Mouse (Mus musculus) midbrain, embryonic 14.5 days (tissue): ENCODE data around the gene Trappc2l. TPM values are rescaled to one million over a fixed set of nuclear protein-coding genes. Genes with fewer than 3 reads are reported as not detected.
"Not testable (repeated sequence)": the region's sequence is repeated elsewhere in the genome, so short reads cannot be mapped to it uniquely, and the experiment has no call there.

ENCODE experiments used
- ATAC-seq: fragments of 200-750 bp; cut with Nextera tagmentation; 2 replicates; pipeline ENCODE4 v1.8.0; 2017; ENCODE audit warnings: moderate number of reproducible peaks, moderate library complexity; ENCODE audit not compliant: low FRiP score, low TSS enrichment
- DNase-seq: peaks from one replicate; pipeline ENCODE4 v3.0.0-alpha.2; 2015
- H3K27ac ChIP-seq: fragments of 300-500 bp; sonication (generic); replicated peaks from 2 replicates; pipeline ENCODE4 v1.5.1; 2014; ENCODE audit warnings: mild to moderate bottlenecking, low read depth, low read length, moderate library complexity
- H3K27me3 ChIP-seq: fragments of 300-500 bp; sonication (generic); 2 replicates; pipeline ENCODE4 v1.6.1; 2014; ENCODE audit warnings: low read length, control low read depth, mixed read lengths; ENCODE audit not compliant: control insufficient read depth, insufficient read depth
- H3K36me3 ChIP-seq: fragments of 300-500 bp; sonication (generic); 2 replicates; pipeline ENCODE4 v1.6.1; 2014; ENCODE audit warnings: low read length, control low read depth; ENCODE audit not compliant: control insufficient read depth, insufficient read depth
- H3K4me1 ChIP-seq: fragments of 300-500 bp; sonication (generic); 2 replicates; pipeline ENCODE4 v1.6.1; 2014; ENCODE audit warnings: mild to moderate bottlenecking, antibody characterized with exemption, low read length, control low read depth; ENCODE audit not compliant: control insufficient read depth, insufficient read depth
- H3K4me2 ChIP-seq: fragments of 300-500 bp; sonication (generic); 2 replicates; pipeline ENCODE4 v1.6.1; 2014; ENCODE audit warnings: mild to moderate bottlenecking, low read length, moderate library complexity
- H3K4me3 ChIP-seq: fragments of 300-500 bp; sonication (generic); replicated peaks from 2 replicates; pipeline ENCODE4 v1.5.1; 2014; ENCODE audit warnings: low read depth, low read length
- H3K9ac ChIP-seq: fragments of 300-500 bp; sonication (generic); replicated peaks from 2 replicates; pipeline ENCODE4 v1.6.1; 2014; ENCODE audit warnings: mild to moderate bottlenecking, low read length, moderate library complexity
- H3K9me3 ChIP-seq: fragments of 300-500 bp; sonication (generic); 2 replicates; pipeline ENCODE4 v1.6.1; 2016; ENCODE audit warnings: low read length, control low read depth, mixed read lengths; ENCODE audit not compliant: control insufficient read depth
- WGBS: fragments of 180-500 bp; shearing (Covaris S2); extraction: QIAGEN DNeasy Blood & Tissue Kit; methylation state at CpG from one replicate; pipeline ENCODE4 v1.1.7; 2014; 5-methylcytosine and 5-hydroxymethylcytosine counted together
- polyA plus RNA-seq: library from polyadenylated mRNA; unstranded; fragments of >200 nt; fragmentation: Nextera tagmentation; extraction: Ambion mirVana; gene quantifications from 2 replicates; pipeline ENCODE4 v1.2.1, GENCODE M21; 2014

Gene Trappc2l
- polyA plus RNA-seq, 1 experiment from 2014 or later: 107 TPM

DNA sequence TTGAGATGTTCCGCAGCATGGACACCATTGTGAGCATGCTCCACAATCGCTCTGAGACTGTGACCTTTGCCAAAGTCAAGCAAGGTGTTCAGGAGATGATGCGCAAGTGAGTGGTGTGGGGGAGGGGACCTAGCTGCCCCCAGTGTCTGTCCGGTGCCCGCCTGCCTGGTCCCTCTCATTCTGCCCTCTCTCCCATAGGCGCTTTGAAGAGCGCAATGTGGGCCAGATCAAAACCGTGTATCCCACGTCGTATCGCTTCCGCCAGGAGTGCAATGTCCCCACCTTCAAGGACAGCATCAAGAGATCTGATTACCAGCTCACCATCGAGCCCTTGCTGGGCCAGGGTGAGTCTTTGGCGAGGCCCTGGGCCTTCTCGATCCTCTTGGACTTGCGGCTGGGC is 41.4 kb upstream of the Trappc2l start:
- no peak for ATAC-seq
- peaks cover 26% of the 10 kb centered on the region for H3K36me3 ChIP-seq
- H3K27me3 ChIP-seq: no peaks in the 10 kb centered on the region
- H3K27ac ChIP-seq: no peak overlapping the region
- H3K4me1 ChIP-seq: peaks cover 13% of the 10 kb centered on the region
- DNase-seq: no peak
- H3K9me3 ChIP-seq: no peaks in the 10 kb centered on the region
- no peak overlapping the region for H3K9ac ChIP-seq
- WGBS: 94% methylated on average over 16 of the region's 16 CpGs
- no peak overlapping the region for H3K4me3 ChIP-seq
- H3K4me2 ChIP-seq: no peak overlapping the region

DNA sequence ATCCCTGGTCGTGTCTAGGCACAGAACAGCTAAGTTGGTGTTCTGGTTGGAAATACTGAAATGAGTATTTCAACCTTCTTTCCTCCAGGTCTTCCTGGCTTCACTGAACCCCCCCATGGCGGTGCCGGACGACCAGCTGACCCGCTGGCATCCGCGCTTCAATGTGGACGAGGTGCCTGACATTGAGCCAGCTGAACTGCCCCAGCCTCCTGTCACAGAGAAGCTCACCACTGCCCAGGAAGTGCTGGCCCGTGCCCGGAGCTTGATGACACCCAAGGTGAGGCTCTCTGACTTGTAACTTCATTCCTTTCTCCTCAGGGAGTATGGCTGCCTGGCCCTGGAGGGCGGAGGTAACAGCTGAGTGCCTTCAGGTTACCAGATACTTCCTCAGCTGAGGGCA is 40.3 kb upstream of the Trappc2l start:
- H3K9me3 ChIP-seq: no peaks in the 10 kb centered on the region
- no peak overlapping the region for H3K9ac ChIP-seq
- no peak for DNase-seq
- no peak for ATAC-seq
- H3K4me1 ChIP-seq: peaks cover 24% of the 10 kb centered on the region
- no peak overlapping the region for H3K4me3 ChIP-seq
- 92% methylated on average over 11 of the region's 11 CpGs for WGBS
- H3K27ac ChIP-seq: no peak overlapping the region
- H3K4me2 ChIP-seq: no peak overlapping the region
- peaks cover 26% of the 10 kb centered on the region for H3K36me3 ChIP-seq
- H3K27me3 ChIP-seq: no peaks in the 10 kb centered on the region

DNA sequence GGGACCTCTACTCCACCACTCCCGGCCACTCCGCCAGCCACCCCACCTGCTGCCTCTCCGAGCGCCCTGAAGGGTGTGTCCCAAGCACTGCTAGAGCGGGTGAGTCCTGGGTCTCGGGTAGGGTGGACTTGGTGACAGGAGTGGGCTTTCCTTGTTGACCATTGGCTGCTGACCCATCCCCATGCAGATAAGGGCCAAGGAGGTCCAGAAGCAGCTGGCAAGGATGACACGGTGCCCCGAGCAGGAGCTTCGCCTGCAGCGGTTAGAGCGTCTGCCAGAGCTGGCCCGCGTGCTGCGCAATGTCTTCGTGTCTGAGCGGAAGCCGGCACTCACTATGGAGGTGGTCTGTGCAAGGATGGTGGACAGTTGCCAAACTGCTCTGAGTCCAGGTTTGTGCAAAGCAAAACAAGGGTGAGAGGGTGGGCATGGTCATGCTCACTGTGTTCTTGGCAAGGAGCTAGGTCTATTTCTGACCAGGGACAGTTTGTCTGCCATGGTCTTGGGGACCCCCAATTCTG is 39.6 kb upstream of the Trappc2l start:
- Histone ChIP-seq H3K4me3 (no peak overlapping the region), H3K4me2 (no peak overlapping the region), H3K27ac (no peak overlapping the region), H3K4me1 (peaks cover 21% of the 10 kb centered on the region), H3K27me3 (no peaks in the 10 kb centered on the region), H3K36me3 (peaks cover 26% of the 10 kb centered on the region), H3K9me3 (no peaks in the 10 kb centered on the region), H3K9ac (no peak overlapping the region)
- WGBS: 95% methylated on average over 17 of the region's 17 CpGs
- DNase-seq (no peak), ATAC-seq (no peak)

DNA sequence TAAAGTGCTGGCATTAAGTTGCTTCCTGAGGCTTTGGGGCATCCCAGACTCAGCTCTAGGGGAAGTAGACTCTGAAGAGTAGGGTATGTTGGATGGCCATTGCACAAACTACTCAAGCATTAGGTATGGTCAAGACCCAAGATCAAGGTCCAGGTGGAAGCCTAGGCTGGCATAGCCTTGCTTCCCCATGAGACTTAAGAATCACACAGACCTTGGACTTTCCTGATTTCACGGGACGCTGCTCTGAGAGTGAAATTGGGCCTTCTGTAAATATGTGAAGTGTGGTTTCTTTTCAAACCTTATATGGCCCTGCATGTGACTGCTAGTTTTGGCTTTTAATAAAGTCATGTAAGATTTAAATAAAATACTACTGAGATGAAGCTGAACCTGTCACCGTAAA is 38.7 kb upstream of the Trappc2l start:
- H3K36me3 ChIP-seq: peaks cover 26% of the 10 kb centered on the region
- H3K9me3 ChIP-seq: no peaks in the 10 kb centered on the region
- no peak for DNase-seq
- 94% methylated on average over 3 of the region's 3 CpGs for WGBS
- H3K9ac ChIP-seq: no peak overlapping the region
- no peak overlapping the region for H3K27ac ChIP-seq
- no peak for ATAC-seq
- H3K4me3 ChIP-seq: no peak overlapping the region
- no peaks in the 10 kb centered on the region for H3K27me3 ChIP-seq
- H3K4me2 ChIP-seq: no peak overlapping the region
- H3K4me1 ChIP-seq: peaks cover 21% of the 10 kb centered on the region

DNA sequence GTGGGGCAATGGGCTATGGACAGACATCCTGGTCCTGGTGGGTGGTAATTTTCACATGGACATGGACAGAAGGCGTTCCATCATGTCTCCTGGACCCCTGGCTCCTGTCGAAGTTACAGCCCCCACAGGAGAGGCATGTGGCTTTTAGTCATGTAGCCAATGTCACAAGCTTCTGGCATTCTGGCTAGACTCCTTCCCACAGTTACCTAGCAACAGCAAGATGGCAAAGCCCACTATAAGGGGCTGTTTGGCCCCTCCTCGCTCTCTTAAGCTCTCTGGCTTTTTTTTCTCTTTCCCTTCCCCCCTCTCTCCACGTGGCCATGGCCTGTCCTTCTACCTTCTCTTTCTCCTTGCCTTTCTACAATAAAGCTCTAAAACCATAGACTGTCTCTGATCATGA is 38.3 kb upstream of the Trappc2l start:
- WGBS: 13% methylated on average over 4 of the region's 4 CpGs
- Histone ChIP-seq H3K4me1 (peaks cover 21% of the 10 kb centered on the region), H3K36me3 (peaks cover 26% of the 10 kb centered on the region)
- not testable (repeated sequence) for H3K4me3 ChIP-seq, H3K9ac ChIP-seq, H3K9me3 ChIP-seq, DNase-seq, ATAC-seq, H3K4me2 ChIP-seq, H3K27me3 ChIP-seq, H3K27ac ChIP-seq

DNA sequence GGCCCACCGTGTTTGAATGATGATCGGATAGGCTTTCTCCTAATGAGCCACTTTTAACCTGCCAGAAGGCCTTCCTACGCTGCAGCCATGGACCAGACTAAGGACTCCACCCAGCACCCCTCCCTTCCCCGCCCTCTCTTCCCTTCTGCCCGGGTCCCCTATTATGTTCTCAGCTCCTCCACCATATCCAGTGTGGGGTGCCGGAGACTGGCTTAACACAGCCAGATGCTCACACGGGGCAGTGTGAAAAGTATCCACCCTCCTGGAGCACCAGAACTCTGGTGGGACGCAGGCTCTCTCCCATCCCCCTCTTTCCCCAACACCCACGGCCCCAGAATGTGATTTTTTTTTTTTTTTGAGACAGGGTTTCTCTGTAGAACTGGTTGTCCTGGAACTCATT is 37.9 kb upstream of the Trappc2l start:
- Histone ChIP-seq H3K27me3 (no peaks in the 10 kb centered on the region), H3K4me1 (peaks cover 21% of the 10 kb centered on the region), H3K4me3 (no peak overlapping the region), H3K9ac (no peak overlapping the region), H3K27ac (no peak overlapping the region), H3K9me3 (no peaks in the 10 kb centered on the region), H3K36me3 (peaks cover 26% of the 10 kb centered on the region), H3K4me2 (no peak overlapping the region)
- ATAC-seq (no peak), DNase-seq (no peak)
- 46% methylated on average over 9 of the region's 9 CpGs for WGBS

DNA sequence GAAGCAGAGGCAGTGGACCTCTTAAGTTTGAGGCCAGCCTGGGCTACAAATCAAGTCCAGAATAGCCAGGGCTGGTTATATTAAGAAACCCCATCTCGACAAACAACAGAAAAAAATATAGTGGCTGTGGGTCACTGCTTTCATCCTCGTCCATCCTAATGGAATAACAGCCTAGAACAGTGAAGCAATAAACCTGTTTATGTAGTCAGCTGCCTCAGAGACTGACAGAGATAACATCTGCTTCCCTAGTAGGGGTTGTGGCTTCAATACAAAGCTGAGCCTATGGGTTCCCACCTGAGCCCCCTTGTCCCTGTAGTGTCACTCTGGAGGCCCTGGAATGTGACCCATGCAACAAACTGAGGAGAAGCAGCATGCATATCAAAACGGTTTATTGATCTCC is 37.2 kb upstream of the Trappc2l start:
- H3K4me3 ChIP-seq: no peak overlapping the region
- ATAC-seq (no peak), DNase-seq (no peak)
- peaks cover 26% of the 10 kb centered on the region for H3K36me3 ChIP-seq
- H3K9me3 ChIP-seq: no peaks in the 10 kb centered on the region
- H3K4me1 ChIP-seq: peaks cover 21% of the 10 kb centered on the region
- 69% methylated on average over 3 of the region's 3 CpGs for WGBS
- no peak overlapping the region for H3K4me2 ChIP-seq
- no peaks in the 10 kb centered on the region for H3K27me3 ChIP-seq
- no peak overlapping the region for H3K27ac ChIP-seq
- no peak overlapping the region for H3K9ac ChIP-seq

DNA sequence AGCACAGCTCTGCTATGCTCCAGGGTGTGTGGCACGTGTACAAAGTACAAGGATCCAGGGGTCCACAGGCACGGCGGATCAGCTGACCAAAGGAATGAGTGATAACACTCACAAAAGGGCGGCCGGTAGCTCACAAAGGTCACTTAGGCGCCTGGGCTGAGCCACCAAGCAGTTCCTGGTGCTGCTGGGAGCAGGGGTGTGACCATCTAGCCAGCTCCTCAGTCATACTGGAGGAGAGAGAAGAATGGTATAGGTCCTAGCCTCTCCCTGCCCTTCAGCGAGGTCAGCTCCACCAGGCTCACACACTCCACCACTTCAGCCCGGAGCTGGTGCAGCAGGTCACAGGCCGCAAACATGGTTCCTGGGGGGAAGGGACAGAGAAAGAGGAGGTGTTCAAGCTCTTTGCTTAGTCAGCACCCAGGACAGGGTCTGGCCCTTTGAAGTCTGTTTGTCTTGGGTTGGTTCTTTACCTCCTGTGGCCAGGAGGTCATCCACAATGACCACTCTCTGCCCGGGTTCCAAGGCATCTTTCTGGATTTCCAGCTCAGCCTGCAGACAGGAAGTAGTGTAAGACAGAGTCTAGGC is 36.7 kb upstream of the Trappc2l start:
- Histone ChIP-seq H3K4me3 (no peak overlapping the region), H3K36me3 (peaks cover 26% of the 10 kb centered on the region), H3K4me2 (no peak overlapping the region), H3K9me3 (no peaks in the 10 kb centered on the region), H3K27ac (no peak overlapping the region), H3K4me1 (peaks cover 21% of the 10 kb centered on the region), H3K9ac (no peak overlapping the region), H3K27me3 (no peaks in the 10 kb centered on the region)
- 63% methylated on average over 10 of the region's 10 CpGs for WGBS
- DNase-seq (no peak), ATAC-seq (no peak)

DNA sequence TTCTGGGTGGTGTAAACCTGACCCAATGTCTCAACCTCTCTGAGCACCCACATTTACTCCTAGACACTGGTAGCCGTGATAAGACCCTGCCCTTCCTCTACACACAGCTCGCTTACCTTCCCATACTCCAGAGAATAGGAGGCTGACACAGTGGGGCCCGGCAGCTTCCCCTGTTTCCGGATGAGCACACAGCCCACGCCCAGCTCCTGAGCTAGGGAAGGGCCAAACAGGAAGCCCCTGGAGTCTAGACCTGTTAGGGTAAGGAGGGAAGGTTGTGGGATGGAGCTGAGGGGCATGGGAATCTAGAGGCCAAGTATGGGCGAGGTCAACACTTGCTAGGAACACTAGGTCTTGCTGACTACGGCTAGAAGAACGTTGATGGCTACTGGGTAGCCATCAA is 36.2 kb upstream of the Trappc2l start:
- Histone ChIP-seq H3K9me3 (no peaks in the 10 kb centered on the region), H3K27me3 (no peaks in the 10 kb centered on the region), H3K4me3 (no peak overlapping the region), H3K36me3 (peaks cover 23% of the 10 kb centered on the region), H3K27ac (no peak overlapping the region), H3K9ac (peak overlapping the region; percentile 80; the same call in 1 of the 2 replicates), H3K4me1 (peaks cover 21% of the 10 kb centered on the region), H3K4me2 (peak overlapping the region; percentile 88)
- 71% methylated on average over 8 of the region's 8 CpGs for WGBS
- ATAC-seq (no peak), DNase-seq (no peak)
